In genomic region chr3:116594076-116594727, GRCm38 (mm10) we compare ENCODE assay signal across 8 mouse cellular contexts. TPM values are rescaled to one million over a fixed set of nuclear protein-coding genes. Genes with fewer than 3 reads are reported as not detected.
A peak's percentile ranks its signal among the peaks of the same experiment; 100 is the strongest.
DNase-seq lines count a peak whose midpoint lies in the region; ATAC-seq and TF ChIP-seq lines count a peak whose summit lies in the region.

No protein-coding gene starts in this region.

- peak overlapping the region; percentile 51 for H3K4me2 ChIP-seq in limb, embryonic 12.5 days
- H3K4me2 ChIP-seq in neural tube, embryonic 15.5 days, result peak overlapping the region; percentile 54

- peaks cover 27% of the 10 kb centered on the region for H3K36me3 ChIP-seq in limb, embryonic 12.5 days
- H3K36me3 ChIP-seq in neural tube, embryonic 15.5 days, result peaks cover 24% of the 10 kb centered on the region

- H3K9me3 ChIP-seq in limb, embryonic 12.5 days, result no peaks in the 10 kb centered on the region
- no peaks in the 10 kb centered on the region for H3K9me3 ChIP-seq in neural tube, embryonic 15.5 days (replicated peaks)

- peak overlapping the region; percentile 96 for H3K27ac ChIP-seq in layer of hippocampus, adult 2 months
- H3K27ac ChIP-seq in embryonic fibroblast, embryonic 13.5 days (ENCODE audit: insufficient read depth, low read length), result peak overlapping the region; percentile 48
- peak overlapping the region; percentile 69 for H3K27ac ChIP-seq in limb, embryonic 12.5 days
- peak overlapping the region; percentile 92 for H3K27ac ChIP-seq in neural tube, embryonic 15.5 days (replicated peaks)

- whole genome bisulfite sequencing in limb, embryonic 12.5 days, result 3% methylated on average over 22 of the region's 22 CpGs
- WGBS in neural tube, embryonic 15.5 days, result 3% methylated on average over 22 of the region's 22 CpGs

- ATAC-seq in limb, embryonic 12.5 days (ENCODE audit: insufficient number of reproducible peaks, insufficient read depth, low FRiP score, low TSS enrichment, low read depth), result peak; percentile 77; the same call in 1 of the 2 replicates
- ATAC-seq in neural tube, embryonic 15.5 days (ENCODE audit: low FRiP score), result peak; percentile 87

- H3K4me3 ChIP-seq in layer of hippocampus, adult 2 months, result peak overlapping the region; percentile 72
- peak overlapping the region; percentile 88 for H3K4me3 ChIP-seq in embryonic fibroblast, embryonic 13.5 days (ENCODE audit: insufficient read depth, low read length)
- H3K4me3 ChIP-seq in limb, embryonic 12.5 days (replicated peaks), result peak overlapping the region; percentile 76
- H3K4me3 ChIP-seq in neural tube, embryonic 15.5 days (replicated peaks), result peak overlapping the region; percentile 96

- TF ChIP-seq CTCF in layer of hippocampus, adult 2 months (conservative IDR thresholded peaks at IDR 0.05), result peak; percentile 70
- no peak for TF ChIP-seq CTCF in embryonic fibroblast, embryonic 13.5 days (IDR thresholded peaks at IDR 0.05; ENCODE audit: borderline replicate concordance, insufficient read depth, low read length)

- no peaks in the 10 kb centered on the region for H3K4me1 ChIP-seq in embryonic fibroblast, embryonic 13.5 days (ENCODE audit: control insufficient read depth, insufficient read depth, low read length)
- H3K4me1 ChIP-seq in limb, embryonic 12.5 days (replicated peaks), result peaks cover 6% of the 10 kb centered on the region
- H3K4me1 ChIP-seq in neural tube, embryonic 15.5 days, result peaks cover 16% of the 10 kb centered on the region

- DNase-seq in layer of hippocampus, adult 2 months (ENCODE audit: low spot score in 2 of 2), result peak in 1 of 2 experiments; percentile 48
- DNase-seq in layer of hippocampus, adult 8-10 months (ENCODE audit: low spot score in 2 of 2), result no peak
- DNase-seq in NIH3T3 (ENCODE audit: low read depth), result peak; percentile 59
- DNase-seq in right cerebral cortex, postnatal 36 days (ENCODE audit: low spot score in 2 of 2), result no peak
- DNase-seq in left cerebral cortex, adult 18-20 months (ENCODE audit: low spot score in 2 of 2), result no peak

- no peak for TF ChIP-seq POLR2A in embryonic fibroblast, embryonic 13.5 days (IDR thresholded peaks at IDR 0.05; ENCODE audit: low read depth, low read length)

- H3K27me3 ChIP-seq in limb, embryonic 12.5 days, result no peaks in the 10 kb centered on the region
- H3K27me3 ChIP-seq in neural tube, embryonic 15.5 days (replicated peaks), result no peaks in the 10 kb centered on the region

- H3K9ac ChIP-seq in limb, embryonic 12.5 days (replicated peaks), result peak overlapping the region; percentile 77
- peak overlapping the region; percentile 84 for H3K9ac ChIP-seq in neural tube, embryonic 15.5 days (replicated peaks)

RNA-seq across cellular contexts. Expression of gene Sass6, which starts 0.6 kb away (rescaled TPM):
- total RNA-seq in layer of hippocampus, adult 2 months (2021), result 1 to 10 TPM; 7.4 to 9.4 TPM
- total RNA-seq in layer of hippocampus, adult 8-10 months (2022), result 1 to 10 TPM; 5.9 to 8.6 (median 7.9) TPM
- polyA plus RNA-seq in embryonic fibroblast, embryonic 13.5 days (2011; ENCODE audit: insufficient read length, low read depth, missing spikeins), result 11.5 and 14.6 TPM in 2 replicates
- 34.2 and 35.2 TPM in 2 replicates for polyA plus RNA-seq in limb, embryonic 12.5 days (2016; fragmentation: Nextera tagmentation; extraction: Ambion mirVana)
- polyA plus RNA-seq in neural tube, embryonic 15.5 days (2015; fragmentation: Nextera tagmentation; extraction: Ambion mirVana), result 12.9 and 17.0 TPM in 2 replicates
- total RNA-seq in left cerebral cortex, adult 18-20 months (2021), result 1 to 10 TPM; 6.4 to 9.1 TPM

RNA-seq across cellular contexts. Expression of gene Trmt13, which starts 20.2 kb away (rescaled TPM):
- total RNA-seq in layer of hippocampus, adult 2 months (2021), result 10 to 100 TPM; 17.9 to 24.4 TPM
- total RNA-seq in layer of hippocampus, adult 8-10 months (2022), result 10 to 100 TPM; 18.4 to 26.2 (median 20.4) TPM
- 19.0 and 21.2 TPM in 2 replicates for polyA plus RNA-seq in embryonic fibroblast, embryonic 13.5 days (2011; ENCODE audit: insufficient read length, low read depth, missing spikeins)
- 34.1 and 38.8 TPM in 2 replicates for polyA plus RNA-seq in limb, embryonic 12.5 days (2016; fragmentation: Nextera tagmentation; extraction: Ambion mirVana)
- polyA plus RNA-seq in neural tube, embryonic 15.5 days (2015; fragmentation: Nextera tagmentation; extraction: Ambion mirVana), result 26.6 and 29.1 TPM in 2 replicates
- 10 to 100 TPM; 15.3 to 15.9 TPM for total RNA-seq in left cerebral cortex, adult 18-20 months (2021)

RNA-seq across cellular contexts. Expression of gene Lrrc39, which starts 31.4 kb away (rescaled TPM):
- total RNA-seq in layer of hippocampus, adult 2 months (2021), result under 1 TPM in 1 of 2 experiments, not detected in 1; 0.12 TPM
- total RNA-seq in layer of hippocampus, adult 8-10 months (2022), result under 1 TPM in 3 of 4 experiments, not detected in 1; 0.17 to 0.45 (median 0.31) TPM
- 0.43 TPM in 1 of 2 replicates, not detected in the other for polyA plus RNA-seq in embryonic fibroblast, embryonic 13.5 days (2011; ENCODE audit: insufficient read length, low read depth, missing spikeins)
- polyA plus RNA-seq in limb, embryonic 12.5 days (2016; fragmentation: Nextera tagmentation; extraction: Ambion mirVana), result 0.31 and 0.87 TPM in 2 replicates
- 0.40 and 0.45 TPM in 2 replicates for polyA plus RNA-seq in neural tube, embryonic 15.5 days (2015; fragmentation: Nextera tagmentation; extraction: Ambion mirVana)
- total RNA-seq in left cerebral cortex, adult 18-20 months (2021), result not detected
